Mouse (Mus musculus) MEL (cell line): ENCODE data around the gene Klk9.

Source experiments
- CHD2 ChIP-seq: IDR thresholded peaks from 2 replicates; pipeline ENCODE4 v1.6.1; 2011; ENCODE audit warnings: low read length, improper control_type of control experiment
- CTCF ChIP-seq, 3 experiments: IDR thresholded peaks in 2 of 3; conservative IDR thresholded peaks in 1 of 3; 2 replicates each; pipeline ENCODE4 v1.5.1; 2011 to 2012; ENCODE audit warnings: low read length in 3 of 3, low read depth in 2 of 3, mild to moderate bottlenecking in 2 of 3, improper control_type of control experiment in 1 of 3, inconsistent platforms in 1 of 3, mixed read lengths in 1 of 3, moderate library complexity in 1 of 3; ENCODE audit not compliant: control insufficient read depth in 1 of 3, insufficient read depth in 1 of 3, poor library complexity in 1 of 3, severe bottlenecking in 1 of 3
- GABPA ChIP-seq: IDR thresholded peaks from 2 replicates; pipeline ENCODE4 v1.6.1; 2012; ENCODE audit warnings: low read depth, mild to moderate bottlenecking, inconsistent platforms, low read length, improper control_type of control experiment, moderate library complexity
- GATA1 ChIP-seq: IDR thresholded peaks from 2 replicates; pipeline ENCODE4 v1.6.1; 2011; ENCODE audit warnings: low read depth, low read length, improper control_type of control experiment
- HCFC1 ChIP-seq: IDR thresholded peaks from 2 replicates; pipeline ENCODE4 v1.6.1; 2012; ENCODE audit warnings: low read depth, mild to moderate bottlenecking, inconsistent platforms, low read length, improper control_type of control experiment, moderate library complexity
- KAT2A ChIP-seq: conservative IDR thresholded peaks from 2 replicates; pipeline ENCODE4 v1.6.1; 2012; ENCODE audit warnings: low read depth, low read length, improper control_type of control experiment, inconsistent platforms
- MYC ChIP-seq: IDR thresholded peaks from 2 replicates; pipeline ENCODE4 v1.6.1; 2011; ENCODE audit warnings: low read depth, mild to moderate bottlenecking, low read length, improper control_type of control experiment, moderate library complexity
- NELFE ChIP-seq: IDR thresholded peaks from 2 replicates; pipeline ENCODE4 v1.6.1; 2011; ENCODE audit warnings: low read depth, low read length, improper control_type of control experiment
- POLR2A ChIP-seq, 2 experiments: IDR thresholded peaks; 2 replicates each; pipeline ENCODE4 v1.6.1; 2011 to 2012; ENCODE audit warnings: low read length in 2 of 2, mild to moderate bottlenecking in 2 of 2, control low read depth in 1 of 2, improper control_type of control experiment in 1 of 2, low read depth in 1 of 2, moderate library complexity in 1 of 2; ENCODE audit not compliant: control insufficient read depth in 1 of 2, insufficient read depth in 1 of 2, poor library complexity in 1 of 2
- RCOR1 ChIP-seq: IDR thresholded peaks from 2 replicates; pipeline ENCODE4 v1.6.1; 2012; ENCODE audit warnings: low read depth, mild to moderate bottlenecking, inconsistent platforms, low read length, improper control_type of control experiment
- TBP ChIP-seq: IDR thresholded peaks from 2 replicates; pipeline ENCODE4 v1.8.0; 2011; ENCODE audit warnings: low read depth, low read length, improper control_type of control experiment
- UBTF ChIP-seq: IDR thresholded peaks from 2 replicates; pipeline ENCODE4 v1.6.1; 2012; ENCODE audit warnings: low read depth, mild to moderate bottlenecking, inconsistent platforms, low read length, improper control_type of control experiment, moderate library complexity, borderline replicate concordance; ENCODE audit not compliant: insufficient read depth

GRCm38 (mm10) chr7:43776506-43776905 lies 15.2 kb upstream of the Klk9 start:
- TF ChIP-seq GABPA: no peak
- TF ChIP-seq HCFC1: no peak
- TF ChIP-seq CTCF (IDR thresholded peaks at IDR 0.05 in 2 of 3, conservative IDR thresholded peaks at IDR 0.05 in 1 of 3; ENCODE audit: control insufficient read depth in 1 of 3, insufficient read depth in 1 of 3, low read depth in 2 of 3, low read length in 3 of 3, poor library complexity in 1 of 3, severe bottlenecking in 1 of 3): no peak
- TF ChIP-seq CHD2: no peak
- no peak for TF ChIP-seq GATA1
- TF ChIP-seq RCOR1: no peak
- no peak for TF ChIP-seq NELFE
- TF ChIP-seq TBP: no peak
- TF ChIP-seq POLR2A (IDR thresholded peaks at IDR 0.05; ENCODE audit: control insufficient read depth in 1 of 2, insufficient read depth in 1 of 2, low read depth in 1 of 2, low read length in 2 of 2, poor library complexity in 1 of 2): no peak
- no peak for TF ChIP-seq KAT2A
- no peak for TF ChIP-seq UBTF
- no peak for TF ChIP-seq MYC
